Mouse (Mus musculus) liver, embryonic 16.5 days (tissue): Measurements from ENCODE around the gene Cgref1. TPM values are rescaled to one million over a fixed set of nuclear protein-coding genes. Genes with fewer than 3 reads are reported as not detected.

Experiments used
- ATAC-seq: fragments of 200-750 bp; cut with Nextera tagmentation; 2 replicates; pipeline ENCODE4 v1.8.0; 2017; ENCODE audit warnings: low read depth, mild to moderate bottlenecking, moderate number of reproducible peaks, moderate library complexity
- H3K27ac ChIP-seq: fragments of 300-500 bp; sonication (generic); 2 replicates; pipeline ENCODE4 v1.5.1; 2014; ENCODE audit warnings: mild to moderate bottlenecking, low read length
- H3K27me3 ChIP-seq: fragments of 300-500 bp; sonication (generic); 2 replicates; pipeline ENCODE4 v1.6.1; 2014; ENCODE audit warnings: low read depth, low read length, mixed read lengths; ENCODE audit not compliant: control insufficient read depth, insufficient read depth
- H3K36me3 ChIP-seq: fragments of 300-500 bp; sonication (generic); 2 replicates; pipeline ENCODE4 v1.6.1; 2014; ENCODE audit warnings: mild to moderate bottlenecking; ENCODE audit not compliant: control insufficient read depth, insufficient read depth
- H3K4me1 ChIP-seq: fragments of 300-500 bp; sonication (generic); 2 replicates; pipeline ENCODE4 v1.6.1; 2014; ENCODE audit warnings: low read depth, low read length, mixed read lengths; ENCODE audit not compliant: control insufficient read depth
- H3K4me2 ChIP-seq: fragments of 300-500 bp; sonication (generic); 2 replicates; pipeline ENCODE4 v1.6.1; 2014; ENCODE audit warnings: low read depth, low read length, mixed read lengths
- H3K4me3 ChIP-seq: fragments of 300-500 bp; sonication (generic); 2 replicates; pipeline ENCODE4 v1.5.1; 2014; ENCODE audit warnings: low read depth, mild to moderate bottlenecking, low read length
- H3K9ac ChIP-seq: fragments of 300-500 bp; sonication (generic); 2 replicates; pipeline ENCODE4 v1.6.1; 2014; ENCODE audit warnings: low read depth, low read length
- H3K9me3 ChIP-seq: fragments of 300-500 bp; sonication (generic); replicated peaks from 2 replicates; pipeline ENCODE4 v1.6.1; 2016; ENCODE audit warnings: low read length; ENCODE audit not compliant: control insufficient read depth
- WGBS: fragments of 180-500 bp; shearing (Covaris S2); extraction: QIAGEN DNeasy Blood & Tissue Kit; methylation state at CpG from one replicate; pipeline ENCODE4 v1.1.7; 2014; ENCODE audit not compliant: insufficient replicate concordance; 5-methylcytosine and 5-hydroxymethylcytosine counted together
- polyA plus RNA-seq: library from polyadenylated mRNA; unstranded; fragments of >200 nt; fragmentation: Nextera tagmentation; extraction: Ambion mirVana; gene quantifications from 2 replicates; pipeline ENCODE4 v1.2.1, GENCODE M21; 2015

The Cgref1 gene
- polyA plus RNA-seq, 1 experiment from 2014 or later: 3.2 TPM

GRCm38 (mm10) chr5:30908426-30909299, 36.7 kb downstream of the Cgref1 start:
- Histone ChIP-seq H3K4me1 (peaks cover 27% of the 10 kb centered on the region), H3K4me3 (peak overlapping the region; percentile 74), H3K27me3 (no peaks in the 10 kb centered on the region), H3K4me2 (peak overlapping the region; percentile 97), H3K9ac (peak overlapping the region; percentile 82), H3K9me3 (no peaks in the 10 kb centered on the region), H3K27ac (peak overlapping the region; percentile 84), H3K36me3 (peaks cover 10% of the 10 kb centered on the region; the same call in 1 of the 2 replicates)
- ATAC-seq: no peak
- 42% methylated on average over 13 of the region's 13 CpGs for WGBS

GRCm38 (mm10) chr5:30907413-30908059, 37.9 kb downstream of the Cgref1 start, which contains the start of gene Ost4:
Ost4 (minus strand) TSS chr5:30907788.
- Histone ChIP-seq H3K36me3 (peaks cover 10% of the 10 kb centered on the region), H3K4me3 (peak within 1 kb of the TSS; percentile 74), H3K4me1 (peaks cover 22% of the 10 kb centered on the region), H3K9me3 (no peaks in the 10 kb centered on the region), H3K27me3 (no peaks in the 10 kb centered on the region), H3K27ac (peak within 1 kb of the TSS; percentile 94), H3K4me2 (peak within 1 kb of the TSS; percentile 97), H3K9ac (peak within 1 kb of the TSS; percentile 87)
- WGBS: under 1% methylated on average over 58 of the region's 58 CpGs
- ATAC-seq: peak; percentile 96

DNA sequence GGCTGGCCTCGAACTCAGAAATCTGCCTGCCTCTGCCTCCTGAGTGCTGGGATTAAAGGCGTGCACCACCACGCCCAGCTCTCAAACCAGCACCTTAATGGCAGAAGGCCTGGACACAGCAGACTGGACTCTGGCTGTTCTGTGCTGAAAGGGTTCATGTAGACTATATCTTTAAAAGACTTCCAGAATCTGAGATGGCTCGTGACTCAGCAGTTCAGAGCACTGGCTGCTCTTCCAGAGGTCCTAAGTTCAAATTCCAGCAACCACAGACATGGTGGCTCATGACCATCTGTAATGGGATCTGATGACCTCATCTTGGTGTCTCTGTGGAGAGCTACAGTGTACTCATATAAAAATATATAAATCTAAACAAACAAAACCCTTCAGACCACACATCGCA, 43.5 kb downstream of the Cgref1 start:
- Histone ChIP-seq H3K9me3 (no peaks in the 10 kb centered on the region), H3K4me3 (no peak overlapping the region), H3K9ac (no peak overlapping the region), H3K36me3 (peaks cover 16% of the 10 kb centered on the region), H3K27me3 (no peaks in the 10 kb centered on the region), H3K27ac (no peak overlapping the region), H3K4me2 (no peak overlapping the region), H3K4me1 (peaks cover 10% of the 10 kb centered on the region)
- no peak for ATAC-seq
- WGBS: 77% methylated on average over 5 of the region's 5 CpGs

- ATAC-seq: no peak
- Histone ChIP-seq H3K4me3 (no peak overlapping the region), H3K36me3 (peaks cover 17% of the 10 kb centered on the region), H3K27me3 (no peaks in the 10 kb centered on the region), H3K4me2 (peak overlapping the region; percentile 92; the same call in 1 of the 2 replicates), H3K4me1 (peaks cover 24% of the 10 kb centered on the region), H3K9ac (no peak overlapping the region), H3K9me3 (no peaks in the 10 kb centered on the region), H3K27ac (no peak overlapping the region)
- WGBS: 74% methylated on average over 7 of the region's 7 CpGs
Observed at GRCm38 (mm10) chr5:30890375-30890774, 55.0 kb downstream of the Cgref1 start.

GRCm38 (mm10) chr5:30889088-30889754, 56.2 kb downstream of the Cgref1 start:
- peak overlapping the region; percentile 84 for H3K9ac ChIP-seq
- 1% methylated on average over 41 of the region's 42 CpGs for WGBS
- peak overlapping the region; percentile 92 for H3K4me2 ChIP-seq
- H3K36me3 ChIP-seq: peaks cover 17% of the 10 kb centered on the region
- peak overlapping the region; percentile 93 for H3K27ac ChIP-seq
- H3K9me3 ChIP-seq: no peaks in the 10 kb centered on the region
- peak overlapping the region; percentile 87 for H3K4me3 ChIP-seq
- H3K27me3 ChIP-seq: no peaks in the 10 kb centered on the region
- H3K4me1 ChIP-seq: peaks cover 24% of the 10 kb centered on the region
- ATAC-seq: peak; percentile 33

- ATAC-seq: peak; percentile 83
- H3K27me3 ChIP-seq: no peaks in the 10 kb centered on the region
- peaks cover 24% of the 10 kb centered on the region for H3K4me1 ChIP-seq
- WGBS: under 1% methylated on average over 39 of the region's 42 CpGs
- H3K9me3 ChIP-seq: no peaks in the 10 kb centered on the region
- H3K4me2 ChIP-seq: peak within 1 kb of the TSS; percentile 92
- peak within 1 kb of the TSS; percentile 93 for H3K27ac ChIP-seq
- H3K9ac ChIP-seq: peak within 1 kb of the TSS; percentile 84
- H3K36me3 ChIP-seq: peaks cover 14% of the 10 kb centered on the region
- H3K4me3 ChIP-seq: peak within 1 kb of the TSS; percentile 87
Observed at GRCm38 (mm10) chr5:30888337-30889087, 56.9 kb downstream of the Cgref1 start, which contains the start of gene Agbl5. Agbl5 (plus strand) TSS chr5:30888694.

GRCm38 (mm10) chr5:30887858-30888336, 57.5 kb downstream of the Cgref1 start:
- H3K36me3 ChIP-seq: 0 out of 2 replicates have a peak, but pooled peaks cover 9% of the 10 kb centered on the region
- peak; percentile 81 for ATAC-seq
- peak overlapping the region; percentile 92 for H3K4me2 ChIP-seq
- peak overlapping the region; percentile 87 for H3K4me3 ChIP-seq
- no peaks in the 10 kb centered on the region for H3K9me3 ChIP-seq
- no peaks in the 10 kb centered on the region for H3K27me3 ChIP-seq
- under 1% methylated on average over 28 of the region's 28 CpGs for WGBS
- peak overlapping the region; percentile 93 for H3K27ac ChIP-seq
- H3K4me1 ChIP-seq: peaks cover 24% of the 10 kb centered on the region
- H3K9ac ChIP-seq: peak overlapping the region; percentile 77

- 0 out of 2 replicates have a peak, but pooled peaks cover 4% of the 10 kb centered on the region for H3K36me3 ChIP-seq
- peak overlapping the region; percentile 87 for H3K4me3 ChIP-seq
- H3K4me2 ChIP-seq: peak overlapping the region; percentile 92
- H3K27ac ChIP-seq: peak overlapping the region; percentile 93
- peak overlapping the region; percentile 77 for H3K9ac ChIP-seq
- H3K4me1 ChIP-seq: peaks cover 24% of the 10 kb centered on the region
- no peaks in the 10 kb centered on the region for H3K27me3 ChIP-seq
- peak; percentile 57 for ATAC-seq
- H3K9me3 ChIP-seq: no peaks in the 10 kb centered on the region
- WGBS: 0% methylated on average over 19 of the region's 19 CpGs
Observed at GRCm38 (mm10) chr5:30887331-30887761, 58.0 kb downstream of the Cgref1 start.
